Mouse (Mus musculus): ENCODE results near the gene Upp1.

- peak; percentile 67 for TF ChIP-seq CTCF (IDR thresholded peaks at IDR 0.05; ENCODE audit: insufficient read depth, low read length)
- no peak for TF ChIP-seq POLR2A (IDR thresholded peaks at IDR 0.05; ENCODE audit: borderline replicate concordance, extremely low read depth, low read depth, low read length)
These were observed 8.6 kb downstream of the Upp1 start for GRCm38 (mm10) chr11:9126373-9127107.
